Mouse (Mus musculus) heart, embryonic 14.5 days (tissue): ENCODE results near the gene Fam151a. TPM values are rescaled to one million over a fixed set of nuclear protein-coding genes. Genes with fewer than 3 reads are reported as not detected.

Experiments used
- ATAC-seq: fragments of 200-750 bp; cut with Nextera tagmentation; 2 replicates; pipeline ENCODE4 v1.8.0; 2017; ENCODE audit warnings: low read depth, moderate TSS enrichment; ENCODE audit not compliant: insufficient number of reproducible peaks, insufficient read depth, low FRiP score
- H3K27ac ChIP-seq, 2 experiments: fragments of 200-500 bp in 1 of 2; fragments of 300-500 bp in 1 of 2; sonication (generic) in 1 of 2; replicated peaks in 1 of 2; 2 replicates each; pipeline ENCODE4 v1.5.1; 2012 to 2014; ENCODE audit warnings: low read depth in 2 of 2, low read length in 2 of 2, control low read depth in 1 of 2, mild to moderate bottlenecking in 1 of 2, mixed read lengths in 1 of 2; ENCODE audit not compliant: control insufficient read depth in 1 of 2, insufficient read depth in 1 of 2
- H3K27me3 ChIP-seq: fragments of 300-500 bp; sonication (generic); 2 replicates; pipeline ENCODE4 v1.6.1; 2014; ENCODE audit warnings: mild to moderate bottlenecking, low read length, control low read depth; ENCODE audit not compliant: control insufficient read depth, insufficient read depth
- H3K36me3 ChIP-seq: fragments of 300-500 bp; sonication (generic); 2 replicates; pipeline ENCODE4 v1.6.1; 2014; ENCODE audit warnings: mild to moderate bottlenecking, control low read depth, low read length, mixed read lengths; ENCODE audit not compliant: control insufficient read depth, insufficient read depth
- H3K4me1 ChIP-seq, 2 experiments: fragments of 200-500 bp in 1 of 2; fragments of 300-500 bp in 1 of 2; sonication (generic) in 1 of 2; 2 replicates each; pipeline ENCODE4 v1.6.1; 2012 to 2014; ENCODE audit warnings: low read length in 2 of 2, control low read depth in 1 of 2, mixed read lengths in 1 of 2; ENCODE audit not compliant: control insufficient read depth in 2 of 2, insufficient read depth in 2 of 2
- H3K4me2 ChIP-seq: fragments of 300-500 bp; sonication (generic); 2 replicates; pipeline ENCODE4 v1.6.1; 2014; ENCODE audit warnings: mild to moderate bottlenecking, low read length
- H3K4me3 ChIP-seq, 2 experiments: fragments of 200-500 bp in 1 of 2; fragments of 300-500 bp in 1 of 2; sonication (generic) in 1 of 2; 2 replicates each; pipeline ENCODE4 v1.5.1; 2012 to 2014; ENCODE audit warnings: low read length in 2 of 2, mild to moderate bottlenecking in 2 of 2, control low read depth in 1 of 2, low read depth in 1 of 2, moderate library complexity in 1 of 2; ENCODE audit not compliant: control insufficient read depth in 1 of 2, insufficient read depth in 1 of 2
- H3K9ac ChIP-seq: fragments of 300-500 bp; sonication (generic); 2 replicates; pipeline ENCODE4 v1.6.1; 2014; ENCODE audit warnings: mild to moderate bottlenecking, low read length
- H3K9me3 ChIP-seq: fragments of 300-500 bp; sonication (generic); 2 replicates; pipeline ENCODE4 v1.6.1; 2016; ENCODE audit warnings: low read length, control low read depth; ENCODE audit not compliant: control insufficient read depth
- WGBS: fragments of 180-500 bp; shearing (Covaris S2); extraction: QIAGEN DNeasy Blood & Tissue Kit; methylation state at CpG from one replicate; pipeline ENCODE4 v1.1.7; 2014; 5-methylcytosine and 5-hydroxymethylcytosine counted together
- polyA plus RNA-seq: library from polyadenylated mRNA; unstranded; fragments of >200 nt; fragmentation: Nextera tagmentation; extraction: Ambion mirVana; gene quantifications from 2 replicates; pipeline ENCODE4 v1.2.1, GENCODE M21; 2014

Fam151a gene
- 0.13 and 0.32 TPM in 2 replicates for polyA plus RNA-seq

DNA sequence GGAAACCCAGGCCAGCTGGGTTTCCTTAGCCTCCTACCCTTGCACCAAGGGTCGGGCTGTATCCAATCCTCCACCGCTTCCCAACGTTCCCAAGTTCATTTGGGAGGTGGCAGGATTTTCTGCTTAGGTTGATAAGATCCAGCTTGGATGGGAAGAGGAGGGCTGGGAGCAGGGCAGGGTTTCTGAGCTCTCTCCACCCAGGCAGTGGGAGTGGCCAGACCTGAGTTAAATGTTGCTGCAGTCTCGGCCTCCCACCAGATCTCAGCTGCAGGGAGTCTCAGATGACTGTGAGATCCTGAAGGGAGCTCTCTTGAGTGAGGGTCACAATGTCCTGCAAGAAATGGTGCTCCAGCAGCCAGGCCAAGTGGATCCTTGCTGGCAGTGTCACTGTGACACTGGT, at the start of gene Fam151a:
Gene Fam151a (plus strand): TSS at position 254 of the 400 bp plus-strand sequence.
- ATAC-seq = no peak
- no peak within 1 kb of the TSS for H3K27ac ChIP-seq
- H3K4me2 ChIP-seq = no peak within 1 kb of the TSS
- no peak within 1 kb of the TSS for H3K4me3 ChIP-seq
- H3K27me3 ChIP-seq = no peaks in the 10 kb centered on the region
- WGBS = 24% methylated on average over 4 of the region's 4 CpGs
- no peaks in the 10 kb centered on the region for H3K4me1 ChIP-seq
- no peaks in the 10 kb centered on the region for H3K36me3 ChIP-seq
- H3K9ac ChIP-seq = no peak within 1 kb of the TSS
- no peaks in the 10 kb centered on the region for H3K9me3 ChIP-seq

DNA sequence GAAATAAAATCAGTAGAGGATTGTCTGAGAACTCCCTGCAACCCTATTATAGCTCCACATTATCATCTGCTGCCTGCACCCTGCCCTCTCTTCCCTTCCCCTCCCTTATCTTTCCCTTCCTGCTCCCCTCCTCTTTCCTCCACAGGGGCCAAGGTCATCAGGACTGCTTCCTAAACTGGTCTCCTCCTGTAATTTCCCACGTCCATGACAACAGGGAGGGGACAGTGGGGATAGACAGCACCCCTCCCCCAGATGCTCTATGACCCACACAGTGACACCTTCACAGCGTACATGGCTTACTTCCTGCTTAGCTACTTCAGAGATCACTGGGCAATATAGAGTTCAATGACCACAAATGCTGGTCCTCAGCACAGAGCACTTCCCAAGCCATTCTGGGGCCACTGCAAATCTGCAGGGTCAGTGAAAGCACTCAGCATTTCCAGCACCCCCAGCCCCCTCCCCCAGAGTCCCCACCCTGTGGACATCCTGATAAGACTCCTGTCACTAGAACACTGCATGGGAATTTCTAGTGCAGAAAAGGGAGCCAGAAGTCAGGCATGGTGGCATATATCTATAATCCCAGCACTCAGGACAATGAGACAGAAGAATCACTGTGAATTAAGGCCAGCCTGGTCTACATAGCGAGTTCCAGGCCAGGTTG, 44.9 kb upstream of the Fam151a start:
- H3K4me3 ChIP-seq = no peak overlapping the region
- no peak overlapping the region for H3K4me2 ChIP-seq
- H3K4me1 ChIP-seq = no peaks in the 10 kb centered on the region; a peak in 1 of 4 replicates
- ATAC-seq = peak; percentile 81
- H3K36me3 ChIP-seq = no peaks in the 10 kb centered on the region
- H3K9ac ChIP-seq = no peak overlapping the region
- H3K27ac ChIP-seq = peak overlapping the region; percentile 36 to 53; a peak in 2 of 4 replicates
- no peaks in the 10 kb centered on the region for H3K9me3 ChIP-seq
- WGBS = 33% methylated on average over 3 of the region's 3 CpGs
- H3K27me3 ChIP-seq = no peaks in the 10 kb centered on the region

DNA sequence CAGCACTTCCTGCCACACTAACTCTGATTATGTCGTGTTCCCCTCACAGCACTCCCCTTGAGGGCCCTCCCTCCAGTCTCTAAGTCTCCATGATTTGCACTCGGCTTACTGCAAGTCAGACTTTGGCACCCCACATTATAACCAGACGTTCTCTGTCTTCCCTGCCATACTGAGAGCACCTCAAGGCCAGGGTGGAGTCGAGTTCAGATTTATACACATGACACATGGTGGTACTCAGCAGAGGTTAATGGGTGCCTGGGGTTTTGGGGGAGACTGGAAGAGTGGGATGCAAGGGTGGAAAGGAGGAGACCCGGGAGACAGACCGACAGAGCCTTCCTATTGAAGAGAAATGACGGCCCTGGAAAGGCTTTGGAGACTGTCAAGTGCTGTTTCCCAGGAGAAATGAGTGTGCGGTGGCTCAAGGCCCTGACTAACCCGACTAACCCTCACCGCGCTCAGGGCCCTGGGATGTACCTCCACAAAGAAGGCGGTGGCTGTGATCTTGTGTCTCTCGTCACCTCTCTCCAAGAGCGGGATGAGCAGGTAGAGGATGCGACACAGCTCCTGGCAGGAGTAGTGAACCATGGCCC, 39.8 kb upstream of the Fam151a start:
- Histone ChIP-seq H3K4me3 (no peak overlapping the region), H3K4me2 (no peak overlapping the region), H3K27ac (no peak overlapping the region), H3K27me3 (no peaks in the 10 kb centered on the region), H3K4me1 (no peaks in the 10 kb centered on the region; a peak in 1 of 4 replicates), H3K9ac (no peak overlapping the region), H3K9me3 (no peaks in the 10 kb centered on the region), H3K36me3 (no peaks in the 10 kb centered on the region)
- WGBS = 78% methylated on average over 15 of the region's 15 CpGs
- ATAC-seq = no peak

DNA sequence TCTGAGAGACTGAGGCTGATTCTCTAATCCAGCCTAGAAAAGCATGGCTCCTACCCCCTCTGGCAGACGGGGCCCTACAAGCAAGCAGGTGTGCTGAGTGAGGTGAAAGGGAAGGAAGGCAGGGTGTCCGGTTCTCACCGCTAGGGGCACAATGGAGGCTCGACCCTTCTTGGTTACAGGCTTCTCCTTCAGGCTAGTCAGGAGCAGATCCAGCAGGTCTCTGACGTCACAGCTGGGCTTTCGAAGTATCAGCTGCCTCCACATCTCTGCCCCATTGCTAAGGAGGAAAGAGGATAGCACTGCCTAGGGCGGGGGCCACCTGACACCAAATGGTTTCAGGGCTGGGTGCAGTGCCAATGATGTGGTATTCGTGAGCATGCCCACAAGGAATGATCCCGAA, 33.7 kb upstream of the Fam151a start:
- Histone ChIP-seq H3K9me3 (no peaks in the 10 kb centered on the region), H3K4me1 (peaks cover 3 to 6% of the 10 kb centered on the region in 2 experiments; a peak in 2 of 4 replicates), H3K27me3 (peaks cover 11% of the 10 kb centered on the region), H3K27ac (no peak overlapping the region), H3K9ac (no peak overlapping the region), H3K4me3 (no peak overlapping the region), H3K36me3 (no peaks in the 10 kb centered on the region), H3K4me2 (no peak overlapping the region)
- WGBS = 19% methylated on average over 9 of the region's 9 CpGs
- no peak for ATAC-seq

DNA sequence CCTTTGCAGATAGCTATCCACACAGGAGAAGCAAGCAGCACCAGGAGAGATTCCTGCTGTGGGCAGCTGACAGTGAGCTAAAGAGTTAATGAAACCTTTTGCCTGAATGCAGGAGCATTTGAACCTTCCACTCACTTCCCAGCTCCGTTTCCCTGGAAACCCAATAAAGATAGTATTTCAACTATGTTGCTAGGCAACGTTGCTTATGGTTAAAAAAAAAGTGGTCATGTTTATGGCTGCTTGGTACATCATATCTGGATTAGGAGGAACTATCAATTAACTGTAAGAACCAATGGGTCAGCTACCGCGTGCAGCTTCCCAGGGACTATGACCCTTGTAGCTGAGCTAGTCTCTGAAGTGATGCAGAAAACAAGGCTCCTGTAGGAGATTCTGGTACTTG, 32.9 kb upstream of the Fam151a start:
- no peaks in the 10 kb centered on the region for H3K9me3 ChIP-seq
- H3K4me1 ChIP-seq = peaks cover 3 to 6% of the 10 kb centered on the region in 2 experiments; a peak in 2 of 4 replicates
- peaks cover 11% of the 10 kb centered on the region for H3K27me3 ChIP-seq
- H3K36me3 ChIP-seq = no peaks in the 10 kb centered on the region
- H3K27ac ChIP-seq = no peak overlapping the region
- ATAC-seq = no peak
- WGBS = 49% methylated on average over 4 of the region's 4 CpGs
- no peak overlapping the region for H3K4me3 ChIP-seq
- no peak overlapping the region for H3K4me2 ChIP-seq
- no peak overlapping the region for H3K9ac ChIP-seq

DNA sequence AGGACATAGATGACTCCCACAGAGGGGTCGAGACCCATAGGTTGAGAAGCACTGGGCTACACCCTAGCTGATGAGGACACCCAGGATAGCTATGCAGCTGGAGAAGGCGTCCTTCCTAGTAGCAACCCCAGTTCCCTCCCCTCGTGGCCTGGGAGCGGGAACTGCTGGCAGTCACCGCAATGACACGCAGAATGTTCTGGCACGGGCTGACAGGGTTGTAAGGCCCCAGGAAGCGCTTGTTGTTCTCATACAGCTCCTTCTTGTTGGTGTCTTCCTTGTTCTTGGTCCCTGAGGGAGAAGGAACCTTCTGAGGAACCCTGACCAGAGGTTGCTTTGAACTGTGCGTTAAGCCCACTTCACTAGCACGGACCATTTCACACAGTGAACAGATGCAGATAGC, 29.7 kb upstream of the Fam151a start:
- Histone ChIP-seq H3K27me3 (peaks cover 11% of the 10 kb centered on the region), H3K9ac (no peak overlapping the region), H3K9me3 (no peaks in the 10 kb centered on the region), H3K27ac (no peak overlapping the region), H3K4me3 (no peak overlapping the region), H3K36me3 (no peaks in the 10 kb centered on the region), H3K4me2 (no peak overlapping the region), H3K4me1 (peaks cover 6% of the 10 kb centered on the region in 2 experiments; a peak in 2 of 4 replicates)
- 76% methylated on average over 10 of the region's 10 CpGs for WGBS
- ATAC-seq = no peak

DNA sequence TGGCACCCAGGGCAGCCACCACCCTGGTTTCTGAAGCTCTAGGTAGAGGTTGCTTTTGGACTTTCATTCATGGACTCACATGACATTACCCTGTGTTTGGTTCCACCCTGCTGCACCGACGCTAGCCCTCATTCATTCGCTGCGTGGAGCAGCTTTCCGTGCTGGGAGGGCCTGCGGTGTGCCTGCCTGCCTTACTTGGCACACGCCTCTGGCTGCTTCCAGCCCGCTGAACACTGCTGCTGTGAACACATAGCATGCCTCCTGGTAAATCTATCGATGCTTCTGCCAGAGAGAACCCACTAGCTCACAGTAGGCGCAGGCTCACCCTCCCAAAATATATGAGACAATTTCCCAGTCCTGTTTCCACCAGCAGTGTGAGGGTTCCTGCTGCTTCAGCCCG, 29.3 kb upstream of the Fam151a start:
- no peak overlapping the region for H3K4me2 ChIP-seq
- H3K4me3 ChIP-seq = no peak overlapping the region
- H3K36me3 ChIP-seq = no peaks in the 10 kb centered on the region
- ATAC-seq = no peak
- no peaks in the 10 kb centered on the region for H3K9me3 ChIP-seq
- WGBS = 63% methylated on average over 11 of the region's 11 CpGs
- no peak overlapping the region for H3K27ac ChIP-seq
- peaks cover 15% of the 10 kb centered on the region for H3K27me3 ChIP-seq
- H3K4me1 ChIP-seq = peaks cover 6% of the 10 kb centered on the region in 2 experiments; a peak in 2 of 4 replicates
- no peak overlapping the region for H3K9ac ChIP-seq
